Mouse (Mus musculus) C2C12 (cell line): ENCODE data around the gene Mns1. TPM values are rescaled to one million over a fixed set of nuclear protein-coding genes. Genes with fewer than 3 reads are reported as not detected.

Experiments
- H3K27me3 ChIP-seq: one replicate; pipeline ENCODE4 v1.6.1; 2011; ENCODE audit not compliant: control insufficient read depth, insufficient read depth, insufficient read length
- H3K36me3 ChIP-seq: one replicate; pipeline ENCODE4 v1.6.1; 2011; ENCODE audit not compliant: control insufficient read depth, insufficient read depth
- H3K4me3 ChIP-seq: one replicate; pipeline ENCODE4 v1.5.1; 2011; ENCODE audit warnings: mild to moderate bottlenecking, control low read depth; ENCODE audit not compliant: poor library complexity, insufficient read depth, severe bottlenecking
- H3K79me2 ChIP-seq: one replicate; pipeline ENCODE4 v1.6.1; 2011; ENCODE audit not compliant: control insufficient read depth, insufficient read depth
- H3K79me3 ChIP-seq: one replicate; pipeline ENCODE4 v1.6.1; 2011; ENCODE audit warnings: low read depth, control low read depth
- H3ac ChIP-seq: one replicate; pipeline ENCODE3; 2011; ENCODE audit warnings: low read depth; ENCODE audit not compliant: control insufficient read depth, insufficient read length
- CEBPB ChIP-seq: IDR thresholded peaks from one replicate; pipeline ENCODE4 v1.6.1; 2011; ENCODE audit warnings: low read depth, mild to moderate bottlenecking, control low read depth, moderate library complexity
- CTCF ChIP-seq: IDR thresholded peaks from one replicate; pipeline ENCODE4 v1.5.1; 2011; ENCODE audit not compliant: control insufficient read depth, insufficient read depth, insufficient read length
- FOSL1 ChIP-seq: IDR thresholded peaks from one replicate; pipeline ENCODE4 v1.8.0; 2011; ENCODE audit warnings: mild to moderate bottlenecking, low read length; ENCODE audit not compliant: poor library complexity, insufficient read depth, severe bottlenecking
- MAX ChIP-seq: IDR thresholded peaks from one replicate; pipeline ENCODE4 v1.6.1; 2011; ENCODE audit warnings: mild to moderate bottlenecking, control low read depth
- MYOD1 ChIP-seq: IDR thresholded peaks from one replicate; pipeline ENCODE4 v1.6.1; 2011; ENCODE audit warnings: low read depth; ENCODE audit not compliant: control insufficient read depth, insufficient read length
- MYOG ChIP-seq: IDR thresholded peaks from one replicate; pipeline ENCODE4 v1.6.1; 2011; ENCODE audit not compliant: control insufficient read depth, insufficient read length; ENCODE audit errors: extremely low read depth
- USF1 ChIP-seq: IDR thresholded peaks from one replicate; pipeline ENCODE4 v1.6.1; 2011; ENCODE audit warnings: low read depth, mild to moderate bottlenecking, control low read depth, moderate library complexity
- polyA plus RNA-seq: library from polyadenylated mRNA; unstranded; fragments of >200 nt; fragmentation: generic; extraction: Trizol; gene quantifications from one replicate; pipeline ENCODE4 v1.2.1, GENCODE M21; 2012; ENCODE audit warnings: missing spikeins

Mns1 gene
- polyA plus RNA-seq, 1 experiment = 2.5 TPM

GRCm38 (mm10) chr9:72404934-72405333, 32.9 kb upstream of the Mns1 start:
- no peak overlapping the region for H3K4me3 ChIP-seq
- H3K36me3 ChIP-seq = no peaks in the 10 kb centered on the region
- no peaks in the 10 kb centered on the region for H3K27me3 ChIP-seq
- H3ac ChIP-seq = no peak overlapping the region
- TF ChIP-seq CEBPB (no peak), MAX (no peak), FOSL1 (no peak), MYOD1 (no peak), CTCF (no peak)
- no peaks in the 10 kb centered on the region for H3K79me3 ChIP-seq
- H3K79me2 ChIP-seq = no peaks in the 10 kb centered on the region

DNA sequence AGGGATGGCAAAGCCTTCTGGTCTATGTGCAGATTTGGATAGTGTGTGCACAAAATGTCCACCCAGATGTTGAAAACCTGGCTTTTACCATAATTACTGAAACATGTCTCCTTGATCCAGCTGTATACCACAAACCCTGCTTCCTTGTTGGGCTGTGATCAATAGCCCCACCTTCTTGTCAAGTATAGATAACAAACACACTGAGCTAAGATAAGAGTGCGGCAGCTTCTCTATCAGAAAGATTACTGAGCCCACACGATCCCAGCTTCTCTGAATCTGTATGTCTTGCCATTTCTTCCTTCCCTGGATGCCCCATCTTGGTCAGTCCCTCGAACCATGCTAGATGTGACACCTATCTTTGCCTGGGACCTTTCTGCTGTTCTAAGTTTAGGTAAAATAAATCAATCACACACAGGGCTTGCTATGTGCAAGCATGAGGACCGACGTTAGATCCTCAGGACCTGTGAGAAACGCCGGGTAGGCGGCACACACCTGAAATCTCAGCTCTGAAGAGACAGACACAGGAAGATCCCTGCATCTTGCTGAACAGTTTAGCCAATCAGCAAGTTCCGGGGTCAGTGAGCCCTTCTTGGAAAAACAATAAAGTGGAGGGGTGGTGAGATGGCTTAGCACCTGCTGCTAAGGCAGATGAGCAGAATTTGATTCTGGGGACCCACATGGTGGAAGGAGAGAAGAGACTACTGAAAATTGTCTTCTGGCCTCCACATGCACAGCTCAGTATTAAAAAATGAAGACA, 31.8 kb upstream of the Mns1 start:
- no peaks in the 10 kb centered on the region for H3K27me3 ChIP-seq
- H3K79me3 ChIP-seq = no peaks in the 10 kb centered on the region
- TF ChIP-seq CEBPB (no peak), MYOG (no peak), USF1 (no peak), MYOD1 (no peak), FOSL1 (no peak), CTCF (no peak), MAX (no peak)
- H3K79me2 ChIP-seq = no peaks in the 10 kb centered on the region
- H3ac ChIP-seq = no peak overlapping the region
- H3K36me3 ChIP-seq = no peaks in the 10 kb centered on the region
- H3K4me3 ChIP-seq = no peak overlapping the region

- no peak overlapping the region for H3K4me3 ChIP-seq
- H3K79me2 ChIP-seq = no peaks in the 10 kb centered on the region
- H3K27me3 ChIP-seq = no peaks in the 10 kb centered on the region
- no peaks in the 10 kb centered on the region for H3K36me3 ChIP-seq
- TF ChIP-seq CEBPB = no peak
- TF ChIP-seq CTCF = peak; percentile 74
- no peaks in the 10 kb centered on the region for H3K79me3 ChIP-seq
- peak overlapping the region; percentile 46 for H3ac ChIP-seq
Measured at GRCm38 (mm10) chr9:72408131-72408586, 29.7 kb upstream of the Mns1 start.

GRCm38 (mm10) chr9:72409381-72410225, 28.2 kb upstream of the Mns1 start:
- Histone ChIP-seq H3K79me3 (no peaks in the 10 kb centered on the region), H3K27me3 (no peaks in the 10 kb centered on the region), H3K79me2 (no peaks in the 10 kb centered on the region), H3K4me3 (no peak overlapping the region), H3ac (no peak overlapping the region), H3K36me3 (no peaks in the 10 kb centered on the region)
- no peak for TF ChIP-seq USF1
- TF ChIP-seq CTCF = no peak
- TF ChIP-seq MYOD1 = no peak
- no peak for TF ChIP-seq FOSL1
- TF ChIP-seq MYOG = no peak

- TF ChIP-seq USF1 (no peak), CTCF (peak; percentile 18)
- H3K79me2 ChIP-seq = no peaks in the 10 kb centered on the region
- no peak overlapping the region for H3K4me3 ChIP-seq
- H3K27me3 ChIP-seq = no peaks in the 10 kb centered on the region
- H3K79me3 ChIP-seq = no peaks in the 10 kb centered on the region
- no peaks in the 10 kb centered on the region for H3K36me3 ChIP-seq
- no peak overlapping the region for H3ac ChIP-seq
Measured at GRCm38 (mm10) chr9:72411746-72412145, 26.1 kb upstream of the Mns1 start.

GRCm38 (mm10) chr9:72418443-72418842, 19.4 kb upstream of the Mns1 start:
- Histone ChIP-seq H3K36me3 (no peaks in the 10 kb centered on the region), H3K79me2 (no peaks in the 10 kb centered on the region)

More at GRCm38 (mm10) chr9:72418443-72418842, 19.4 kb upstream of the Mns1 start:
- H3K79me3 ChIP-seq = no peaks in the 10 kb centered on the region
- H3K27me3 ChIP-seq = no peaks in the 10 kb centered on the region
- TF ChIP-seq MYOD1 (no peak), MAX (no peak), CEBPB (no peak), MYOG (no peak), USF1 (no peak), FOSL1 (no peak), CTCF (no peak)
- H3K4me3 ChIP-seq = no peak overlapping the region
- H3ac ChIP-seq = no peak overlapping the region
